Mouse (Mus musculus) splenic B cell, adult 2 months (primary cell): ENCODE data around the gene Cep170.
A peak's percentile ranks its signal among the peaks of the same experiment; 100 is the strongest.

Experiments used
- DNase-seq: peaks from one replicate; pipeline ENCODE4 v3.0.0-alpha.2; 2011; ENCODE audit warnings: low read depth, low spot score
- H3K27me3 ChIP-seq: 2 replicates; pipeline ENCODE4 v1.6.1; 2012; ENCODE audit warnings: mild to moderate bottlenecking, low read length, moderate library complexity, mixed read lengths; ENCODE audit not compliant: control insufficient read depth, poor library complexity, insufficient read depth, severe bottlenecking
- H3K36me3 ChIP-seq: 2 replicates; pipeline ENCODE4 v1.6.1; 2012; ENCODE audit warnings: mild to moderate bottlenecking, low read length, moderate library complexity, mixed read lengths; ENCODE audit not compliant: control insufficient read depth, poor library complexity, insufficient read depth, severe bottlenecking

Gene Cep170

DNA sequence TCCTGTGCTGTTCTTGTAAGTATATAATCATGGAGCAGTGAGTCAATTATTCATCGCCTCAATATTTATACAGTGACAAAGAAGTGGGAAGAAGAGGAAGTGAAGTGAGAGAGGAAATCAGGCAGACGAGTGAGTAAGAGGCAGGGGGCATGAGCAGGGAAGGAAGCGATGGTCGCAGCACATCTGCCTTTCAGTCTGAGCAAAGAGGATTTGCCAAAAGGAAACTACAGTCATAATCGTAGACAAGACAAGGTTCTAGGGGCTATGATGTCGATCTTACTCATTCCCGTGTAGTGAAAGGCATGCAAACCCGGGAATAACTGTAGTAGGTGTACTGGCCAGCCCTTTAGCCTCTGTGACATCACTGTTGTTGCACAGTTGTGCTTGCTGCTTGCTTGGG lies 18.7 kb upstream of the Cep170 start:
- DNase-seq: no peak
- H3K27me3 ChIP-seq: no peaks in the 10 kb centered on the region
- no peaks in the 10 kb centered on the region; the same call in 1 of the 2 replicates for H3K36me3 ChIP-seq

DNA sequence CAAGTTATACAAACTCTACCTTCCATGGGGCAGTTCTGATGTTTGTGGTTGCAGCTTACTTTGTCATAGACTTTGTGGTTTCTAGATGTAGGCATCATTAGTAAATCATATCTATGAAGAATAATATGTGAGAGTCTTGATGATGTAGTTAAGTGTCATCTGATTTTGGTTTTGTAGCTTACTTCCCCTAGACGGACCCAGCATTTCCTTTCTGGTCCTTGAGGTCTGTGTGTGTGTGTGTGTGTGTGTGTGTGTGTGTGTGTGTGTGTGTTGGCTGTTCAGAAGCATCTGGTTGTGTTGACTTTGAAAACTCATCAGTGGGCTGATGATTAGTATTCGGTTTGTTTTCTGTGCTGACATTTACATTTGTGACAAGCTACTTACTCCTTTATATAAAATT lies 18.2 kb upstream of the Cep170 start:
- Histone ChIP-seq H3K27me3 (no peaks in the 10 kb centered on the region), H3K36me3 (no peaks in the 10 kb centered on the region; the same call in 1 of the 2 replicates)
- DNase-seq: peak; percentile 54

GRCm38 (mm10) chr1:176828666-176829065 lies 14.8 kb upstream of the Cep170 start:
- no peak for DNase-seq
- Histone ChIP-seq H3K36me3 (no peaks in the 10 kb centered on the region; the same call in 1 of the 2 replicates), H3K27me3 (no peaks in the 10 kb centered on the region)

DNA sequence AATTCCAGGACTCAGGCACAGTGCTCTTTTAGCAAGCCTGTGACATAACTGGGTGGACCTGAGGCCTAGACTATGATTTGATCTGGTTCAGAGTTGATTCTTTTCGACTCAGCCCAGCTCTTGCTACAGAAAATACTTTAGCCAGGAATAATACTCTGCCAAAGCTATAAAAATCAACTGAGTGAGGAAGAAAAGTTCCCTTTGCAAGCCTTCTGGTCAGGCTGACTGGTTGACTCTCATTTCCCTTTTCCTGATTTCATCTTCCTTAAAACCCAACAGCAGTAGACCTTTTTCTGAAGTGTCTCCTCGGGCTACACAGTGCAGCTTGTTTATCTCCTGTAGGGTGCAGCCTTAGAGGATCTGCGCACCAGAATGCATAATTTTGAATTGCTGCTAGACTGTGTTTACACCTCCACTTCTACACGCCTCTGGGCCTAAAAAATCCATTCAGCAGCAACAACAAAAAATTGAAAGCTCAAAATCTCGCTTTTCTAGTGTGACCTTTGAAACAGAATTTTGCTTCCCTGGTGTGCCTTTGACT lies 14.1 kb upstream of the Cep170 start:
- Histone ChIP-seq H3K36me3 (no peaks in the 10 kb centered on the region; the same call in 1 of the 2 replicates), H3K27me3 (no peaks in the 10 kb centered on the region)
- no peak for DNase-seq

DNA sequence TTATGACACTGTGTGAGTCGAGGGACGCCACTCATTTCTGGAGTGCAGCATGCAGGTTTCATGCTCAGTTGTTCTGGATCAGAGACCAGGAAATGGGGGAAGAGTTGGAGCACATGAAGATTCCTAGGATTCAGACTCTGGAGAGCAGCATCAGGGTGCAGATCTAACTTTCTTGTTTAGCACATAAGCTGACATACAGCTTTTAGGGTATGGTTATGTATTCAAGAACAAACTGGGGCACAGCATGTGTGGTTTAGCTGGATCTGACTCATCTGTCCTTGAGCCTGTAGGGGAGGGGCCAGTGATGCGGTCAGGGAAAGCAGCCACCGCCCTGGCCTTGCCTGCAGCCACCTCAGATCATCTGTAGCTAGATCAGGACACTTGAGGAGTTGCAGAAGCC lies 13.5 kb upstream of the Cep170 start:
- H3K36me3 ChIP-seq: no peaks in the 10 kb centered on the region; the same call in 1 of the 2 replicates
- H3K27me3 ChIP-seq: no peaks in the 10 kb centered on the region
- no peak for DNase-seq

- H3K27me3 ChIP-seq: no peaks in the 10 kb centered on the region
- no peak for DNase-seq
- H3K36me3 ChIP-seq: no peaks in the 10 kb centered on the region; the same call in 1 of the 2 replicates
These were observed 13.1 kb upstream of the Cep170 start for GRCm38 (mm10) chr1:176826931-176827330.

DNA sequence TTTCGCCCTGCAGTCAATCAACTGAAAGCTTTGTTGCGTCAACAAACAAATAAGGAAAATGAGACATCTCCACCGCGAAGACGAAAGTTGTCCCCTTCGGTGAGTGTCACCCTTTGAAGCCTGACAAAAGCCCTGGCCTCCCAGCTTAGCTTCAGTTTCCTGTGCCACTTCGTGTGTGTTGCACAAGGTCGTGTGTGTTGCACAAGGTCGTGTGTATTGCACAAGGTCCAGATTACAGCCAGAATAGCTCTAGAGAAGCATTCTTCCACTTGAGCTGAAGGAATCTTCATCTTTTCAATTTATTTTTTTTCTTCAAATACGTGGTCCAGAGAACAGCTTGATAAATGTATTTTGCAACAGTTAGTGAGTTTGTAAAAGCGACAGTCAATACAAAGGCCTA lies 12.3 kb upstream of the Cep170 start:
- no peak for DNase-seq
- Histone ChIP-seq H3K36me3 (no peaks in the 10 kb centered on the region; the same call in 1 of the 2 replicates), H3K27me3 (no peaks in the 10 kb centered on the region)

GRCm38 (mm10) chr1:176825084-176825483 lies 11.2 kb upstream of the Cep170 start:
- DNase-seq: peak; percentile 61
- H3K36me3 ChIP-seq: no peaks in the 10 kb centered on the region; the same call in 1 of the 2 replicates
- no peaks in the 10 kb centered on the region for H3K27me3 ChIP-seq

- Histone ChIP-seq H3K27me3 (no peaks in the 10 kb centered on the region), H3K36me3 (no peaks in the 10 kb centered on the region; the same call in 1 of the 2 replicates)
- no peak for DNase-seq
These were observed 10.7 kb upstream of the Cep170 start for GRCm38 (mm10) chr1:176824611-176825010.

- Histone ChIP-seq H3K36me3 (no peaks in the 10 kb centered on the region; the same call in 1 of the 2 replicates), H3K27me3 (no peaks in the 10 kb centered on the region)
- DNase-seq: peak; percentile 58
These were observed 10.0 kb upstream of the Cep170 start for GRCm38 (mm10) chr1:176823889-176824288.

DNA sequence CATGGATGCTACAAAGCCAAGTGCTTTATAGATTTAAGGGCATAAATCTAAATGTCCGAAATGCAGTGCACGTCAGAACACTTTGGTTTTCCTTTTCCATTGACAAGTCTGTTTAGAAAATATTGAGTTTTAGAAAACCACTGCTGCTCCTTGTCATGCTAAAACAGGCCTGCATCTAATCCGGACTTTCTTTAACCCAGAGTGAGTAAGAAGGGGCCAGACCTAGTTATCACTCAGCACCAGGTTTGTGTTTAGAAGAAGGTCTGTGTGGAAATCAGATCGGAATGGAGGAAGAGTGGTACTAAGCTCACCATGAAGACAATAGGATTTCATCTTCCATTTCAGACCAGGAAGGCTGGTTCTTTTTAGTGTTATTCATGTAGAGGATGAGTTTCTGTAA lies 9.1 kb upstream of the Cep170 start:
- no peaks in the 10 kb centered on the region for H3K36me3 ChIP-seq
- H3K27me3 ChIP-seq: no peaks in the 10 kb centered on the region
- no peak for DNase-seq

DNA sequence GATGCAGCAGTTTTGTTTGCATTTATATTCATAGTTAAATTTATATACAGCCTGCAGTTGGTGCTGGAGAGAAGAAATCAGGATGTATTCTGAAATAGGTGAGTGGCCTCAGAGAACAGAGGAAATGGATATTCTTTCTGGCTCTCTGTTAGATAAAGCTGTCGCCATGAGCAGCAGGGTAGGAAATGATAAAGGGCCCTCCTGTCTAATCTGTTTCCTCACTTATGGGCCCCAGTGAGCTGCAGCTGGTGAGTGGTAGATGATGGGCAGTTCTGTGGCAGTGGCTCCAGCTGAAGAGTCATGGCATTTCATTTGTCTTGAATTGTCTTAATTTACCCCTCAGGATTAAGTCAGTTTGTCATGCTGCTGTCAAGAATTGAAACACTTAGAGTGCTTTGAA lies 8.1 kb upstream of the Cep170 start:
- H3K27me3 ChIP-seq: no peaks in the 10 kb centered on the region
- no peak for DNase-seq
- H3K36me3 ChIP-seq: no peaks in the 10 kb centered on the region

GRCm38 (mm10) chr1:176818763-176819162 lies 4.9 kb upstream of the Cep170 start:
- DNase-seq: peak; percentile 44

DNA sequence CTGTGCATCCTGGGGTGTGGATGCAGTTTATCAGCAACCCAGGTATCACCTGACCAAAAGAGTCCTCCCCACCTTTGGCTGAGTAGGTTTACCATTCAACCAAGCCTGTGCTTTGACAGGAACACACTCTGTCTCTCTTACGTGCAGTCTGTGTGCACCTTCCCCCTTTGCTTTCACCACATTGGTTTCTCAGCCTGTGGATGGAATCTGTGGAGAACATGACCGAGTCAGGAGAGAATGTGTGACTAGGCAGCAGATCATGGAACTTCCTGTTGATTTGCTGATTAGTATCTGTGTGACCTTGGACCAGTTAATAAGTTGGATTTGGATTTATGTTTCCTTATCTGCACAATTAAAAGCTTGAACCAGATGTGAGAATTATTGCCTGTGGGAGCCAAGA lies 4.3 kb upstream of the Cep170 start:
- DNase-seq: no peak
- Histone ChIP-seq H3K36me3 (no peaks in the 10 kb centered on the region), H3K27me3 (no peaks in the 10 kb centered on the region)

More at GRCm38 (mm10) chr1:176818763-176819162, 4.9 kb upstream of the Cep170 start:
- Histone ChIP-seq H3K27me3 (no peaks in the 10 kb centered on the region), H3K36me3 (no peaks in the 10 kb centered on the region)

DNA sequence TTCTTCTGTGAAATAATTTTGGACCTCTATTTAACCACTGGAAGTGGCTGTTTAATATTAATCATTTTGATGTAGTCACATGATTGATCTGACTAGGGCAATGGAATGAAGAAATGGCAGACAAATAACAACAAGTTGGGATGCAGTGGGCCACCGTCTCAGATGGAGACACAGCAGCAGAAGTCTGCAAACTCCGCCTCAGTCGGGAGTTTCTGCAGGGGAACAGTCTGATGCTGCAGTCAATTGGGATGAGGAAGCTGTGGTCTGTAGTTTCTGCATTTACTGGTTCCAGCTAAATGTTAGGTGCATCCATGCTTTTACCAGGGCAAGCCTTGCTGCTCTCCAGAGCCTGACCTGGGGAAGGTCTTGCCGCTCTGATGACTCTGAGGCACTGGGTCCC lies 2.9 kb upstream of the Cep170 start:
- no peaks in the 10 kb centered on the region for H3K27me3 ChIP-seq
- DNase-seq: peak; percentile 30
- H3K36me3 ChIP-seq: no peaks in the 10 kb centered on the region

GRCm38 (mm10) chr1:176814591-176815062 lies 760 bp upstream of the Cep170 start, which contains the start of gene Sdccag8:
Gene Sdccag8 (plus strand): TSS chr1:176814660.
- Histone ChIP-seq H3K36me3 (no peaks in the 10 kb centered on the region), H3K27me3 (no peaks in the 10 kb centered on the region)
- DNase-seq: peak; percentile 95
